Mouse (Mus musculus) hematopoietic stem cell, adult 5-6 weeks (primary cell): ENCODE measurements around the gene Vsig10. TPM values are rescaled to one million over a fixed set of nuclear protein-coding genes. Genes with fewer than 3 reads are reported as not detected.

Experiments
- ATAC-seq, 2 experiments: fragments of 125-278 bp in 1 of 2; replicated peaks in 1 of 2; 2 replicates each; pipeline ENCODE4 v1.8.0; 2016 to 2017; ENCODE audit warnings: inconsistent platforms in 2 of 2, mild to moderate bottlenecking in 2 of 2, moderate number of reproducible peaks in 2 of 2, low read depth in 1 of 2, moderate TSS enrichment in 1 of 2; ENCODE audit not compliant: low FRiP score in 2 of 2, poor library complexity in 2 of 2, severe bottlenecking in 2 of 2, insufficient read depth in 1 of 2, low TSS enrichment in 1 of 2
- total RNA-seq: library from RNA; stranded (forward); fragments of 172-1452, 232-1000 nt; gene quantifications from 2 replicates; pipeline ENCODE4 v1.2.3, GENCODE M21; 2017

The Vsig10 gene
- total RNA-seq, 1 experiment from 2014 or later: 9.7 TPM

DNA sequence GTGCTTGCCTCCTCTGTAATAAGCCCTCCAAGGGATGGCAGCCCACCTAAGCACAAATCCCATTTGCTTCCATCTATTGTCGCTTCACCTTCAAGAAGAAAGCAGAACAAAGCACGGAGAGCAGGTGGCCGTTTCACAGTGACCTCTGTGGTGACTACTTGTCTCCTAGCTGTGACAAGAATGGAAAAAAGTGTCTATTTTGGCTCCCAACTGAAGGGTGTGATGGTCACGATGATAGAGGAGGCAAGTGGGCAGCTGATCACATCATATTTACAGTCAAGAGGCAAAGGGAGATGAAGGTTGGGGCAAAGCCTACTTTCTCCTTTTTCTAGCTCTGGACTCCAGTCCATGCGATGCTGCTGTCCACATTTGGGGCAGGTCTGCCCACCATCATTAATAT is 77.0 kb downstream of the Vsig10 start:
- no peak for ATAC-seq

DNA sequence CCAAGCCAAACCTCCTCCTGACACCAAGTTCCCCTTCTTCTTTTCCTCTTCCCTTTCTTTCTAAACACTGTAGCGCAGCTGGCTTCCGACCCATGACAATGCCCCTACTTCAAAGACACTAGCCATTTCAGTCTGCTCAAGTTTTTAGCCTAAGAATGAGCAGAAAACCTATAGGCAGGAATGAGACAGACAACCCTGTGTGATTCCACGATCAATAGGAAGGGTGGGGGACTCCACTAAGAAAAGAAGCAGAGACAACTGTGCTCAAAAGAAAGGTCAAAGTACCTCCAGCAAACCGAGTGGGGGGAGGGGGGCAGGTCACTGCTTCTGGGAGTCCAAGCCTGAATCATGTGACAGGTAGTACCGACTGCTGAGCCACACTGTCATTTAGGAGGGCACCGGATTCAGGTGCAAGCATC is 77.7 kb downstream of the Vsig10 start:
- peak; percentile 32 to 45; a peak in 3 of 4 replicates for ATAC-seq

DNA sequence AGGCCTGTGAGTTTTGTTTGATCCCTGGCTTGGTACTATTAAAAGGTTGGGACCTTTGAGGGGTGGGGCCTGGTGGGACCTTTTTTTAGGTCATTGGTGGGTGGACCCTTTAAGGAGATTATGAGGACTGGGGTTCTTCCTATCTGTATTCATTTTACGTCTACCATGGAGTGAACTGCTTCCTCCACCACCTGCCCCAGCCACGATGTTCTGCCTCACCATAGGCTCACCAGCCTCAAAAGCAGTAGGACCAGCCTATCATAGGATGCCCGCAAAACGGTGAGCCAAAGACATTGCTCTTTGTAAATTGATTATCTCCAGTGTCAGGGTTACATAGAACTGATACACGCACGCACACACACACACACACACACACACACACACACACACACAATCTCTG is 78.5 kb downstream of the Vsig10 start:
- ATAC-seq: 0 out of 4 replicates have a peak, but pooled peaks of 1 of the 2 experiments have one; percentile 2

GRCm38 (mm10) chr5:117398007-117398550 is 79.2 kb downstream of the Vsig10 start:
- ATAC-seq: no peak

DNA sequence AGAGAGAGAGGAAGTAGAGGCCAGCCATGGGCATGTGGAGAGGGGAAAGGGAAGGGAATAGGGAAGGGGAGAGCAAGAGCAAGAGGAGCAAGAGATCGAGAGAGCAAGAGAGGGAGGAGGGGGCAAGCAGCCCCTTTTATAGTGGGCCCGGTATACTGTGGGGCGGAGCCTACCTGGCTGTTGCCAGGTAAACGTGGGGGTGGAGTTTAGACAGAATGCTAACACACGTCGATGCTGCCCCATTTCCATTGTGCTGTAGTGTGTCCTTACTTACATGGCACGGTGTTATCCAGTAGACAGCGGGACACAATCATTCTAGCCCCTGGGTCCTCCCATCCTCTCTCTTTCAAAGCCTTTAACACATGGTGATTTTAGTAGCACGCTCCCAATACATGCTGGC is 80.4 kb downstream of the Vsig10 start:
- ATAC-seq: no peak

DNA sequence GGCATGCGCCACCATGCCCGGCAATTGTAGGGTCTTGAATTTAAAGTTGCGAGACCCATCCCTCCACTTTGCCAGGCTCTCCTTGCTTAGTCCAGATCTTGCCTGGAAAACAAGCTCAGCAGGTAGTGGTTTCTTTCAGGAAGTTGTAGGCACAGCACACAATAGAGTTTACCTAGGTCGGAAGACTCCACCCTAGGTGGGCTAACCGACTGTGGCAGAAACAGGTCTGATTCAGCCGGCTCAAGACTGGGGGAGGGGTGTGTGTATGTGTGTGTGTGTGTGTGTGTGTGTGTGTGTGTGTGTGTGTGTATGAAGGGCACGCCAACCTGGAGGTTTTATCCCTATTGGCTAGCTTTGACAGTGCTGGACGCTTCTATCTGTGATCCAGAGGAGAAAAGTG is 84.7 kb downstream of the Vsig10 start:
- ATAC-seq: no peak

Other genes with a start within 250 kb of the Vsig10 start
- gene Suds3, start 203.0 kb upstream of the Vsig10 start, total RNA-seq: 74.9 and 115 TPM in 2 replicates
- gene Taok3, start 199.0 kb upstream of the Vsig10 start, total RNA-seq: 63.8 and 70.4 TPM in 2 replicates
- 84.6 and 158 TPM in 2 replicates for gene Pebp1, start 31.5 kb upstream of the Vsig10 start, total RNA-seq
- 13.6 and 19.2 TPM in 2 replicates for gene Wsb2, start 38.2 kb downstream of the Vsig10 start, total RNA-seq
- gene Rfc5, start 70.0 kb downstream of the Vsig10 start, total RNA-seq: 47.2 and 49.0 TPM in 2 replicates
- gene Ksr2, start 94.9 kb downstream of the Vsig10 start, total RNA-seq: 0.19 and 0.25 TPM in 2 replicates